Mouse (Mus musculus) hindbrain, embryonic 15.5 days (tissue): ENCODE results near the gene C9. TPM values are rescaled to one million over a fixed set of nuclear protein-coding genes. Genes with fewer than 3 reads are reported as not detected.

ENCODE experiments used
- ATAC-seq: fragments of 200-750 bp; cut with Nextera tagmentation; 2 replicates; pipeline ENCODE4 v1.8.0; 2017; ENCODE audit warnings: low read depth, moderate number of reproducible peaks, moderate TSS enrichment; ENCODE audit not compliant: low FRiP score
- H3K27ac ChIP-seq: fragments of 300-500 bp; sonication (generic); replicated peaks from 2 replicates; pipeline ENCODE4 v1.5.1; 2015; ENCODE audit warnings: mild to moderate bottlenecking, inconsistent platforms
- H3K27me3 ChIP-seq: fragments of 300-500 bp; sonication (generic); 2 replicates; pipeline ENCODE4 v1.6.1; 2015; ENCODE audit warnings: control low read depth, inconsistent platforms
- H3K36me3 ChIP-seq: fragments of 300-500 bp; sonication (generic); 2 replicates; pipeline ENCODE4 v1.6.1; 2015; ENCODE audit warnings: control low read depth, inconsistent platforms
- H3K4me1 ChIP-seq: fragments of 300-500 bp; sonication (generic); replicated peaks from 2 replicates; pipeline ENCODE4 v1.6.1; 2015; ENCODE audit warnings: control low read depth, inconsistent platforms
- H3K4me2 ChIP-seq: fragments of 300-500 bp; sonication (generic); 2 replicates; pipeline ENCODE4 v1.6.1; 2015; ENCODE audit warnings: moderate library complexity, mild to moderate bottlenecking, inconsistent platforms
- H3K4me3 ChIP-seq: fragments of 300-500 bp; sonication (generic); 2 replicates; pipeline ENCODE4 v1.5.1; 2015; ENCODE audit warnings: mild to moderate bottlenecking, inconsistent platforms
- H3K9ac ChIP-seq: fragments of 300-500 bp; sonication (generic); 2 replicates; pipeline ENCODE4 v1.6.1; 2015; ENCODE audit warnings: inconsistent platforms
- H3K9me3 ChIP-seq: fragments of 300-500 bp; sonication (generic); 2 replicates; pipeline ENCODE4 v1.6.1; 2016; ENCODE audit warnings: control low read depth, inconsistent platforms
- WGBS: fragments of 180-500 bp; shearing (Covaris S2); methylation state at CpG from one replicate; pipeline ENCODE4 v1.1.7; 2015; 5-methylcytosine and 5-hydroxymethylcytosine counted together
- polyA plus RNA-seq: library from polyadenylated mRNA; unstranded; fragments of >200 nt; fragmentation: Nextera tagmentation; extraction: Ambion mirVana; gene quantifications from 2 replicates; pipeline ENCODE4 v1.2.1, GENCODE M21; 2015

Gene C9
- polyA plus RNA-seq, 1 experiment from 2014 or later = not detected

- no peak overlapping the region for H3K4me2 ChIP-seq
- H3K4me1 ChIP-seq = no peaks in the 10 kb centered on the region
- no peaks in the 10 kb centered on the region for H3K27me3 ChIP-seq
- H3K27ac ChIP-seq = no peak overlapping the region
- no peaks in the 10 kb centered on the region for H3K36me3 ChIP-seq
- H3K9me3 ChIP-seq = no peaks in the 10 kb centered on the region
- ATAC-seq = no peak
- no peak overlapping the region for H3K9ac ChIP-seq
- no peak overlapping the region for H3K4me3 ChIP-seq
- 85% methylated on average over 7 of the region's 7 CpGs for WGBS
Measured at GRCm38 (mm10) chr15:6539639-6540338, 94.7 kb downstream of the C9 start.

Other genes starting within 250 kb of the C9 start
- 20.3 and 23.4 TPM in 2 replicates for gene Dab2, start 145.5 kb upstream of the C9 start, polyA plus RNA-seq
- gene Fyb, start 77.5 kb downstream of the C9 start, polyA plus RNA-seq = 3.6 and 3.8 TPM in 2 replicates